Comparison of ENCODE assay signal across 11 mouse cellular contexts in the genomic region with DNA sequence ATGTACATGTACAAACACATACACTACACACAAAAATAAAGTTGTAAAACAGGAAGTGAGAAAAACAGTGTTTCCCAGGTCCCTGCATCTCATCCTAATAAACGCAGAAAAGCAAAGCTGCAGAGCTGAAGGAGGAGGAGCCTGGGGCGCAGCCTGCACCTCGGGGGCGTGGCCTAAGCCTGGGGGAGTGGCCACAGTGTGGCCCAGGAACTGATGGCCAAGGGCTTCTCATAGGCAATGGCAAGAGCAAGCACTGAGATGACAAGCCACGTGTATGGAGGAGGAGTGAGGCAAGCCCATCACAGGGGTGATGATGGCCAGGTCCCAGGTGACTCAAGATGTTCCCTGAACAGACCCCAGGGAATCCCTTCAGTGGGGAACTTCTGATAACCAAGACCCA. TPM values are rescaled to one million over a fixed set of nuclear protein-coding genes. Genes with fewer than 3 reads are reported as not detected.
DNase-seq lines count a peak whose midpoint lies in the region; ATAC-seq lines count a peak whose summit lies in the region.
"Had no signal": no experiment of that assay in that cellular context is flagged by ENCODE, and none has a peak within 500 bp of the region (broad histone marks: within the 10 kb centered on the region; RNA-seq: fewer than 3 reads in every experiment).

No protein-coding gene starts in this region.

- no peak overlapping the region for H3K9ac ChIP-seq in heart, embryonic 11.5 days (ENCODE audit: low read depth, low read length)
- H3K9ac ChIP-seq: embryonic facial prominence, embryonic 12.5 days; heart, embryonic 13.5 days had no signal

- no peaks in the 10 kb centered on the region for H3K4me1 ChIP-seq in heart, embryonic 11.5 days (ENCODE audit: control insufficient read depth, insufficient read depth, low read length)
- H3K4me1 ChIP-seq: embryonic facial prominence, embryonic 12.5 days; heart, embryonic 13.5 days; neural tube, embryonic 13.5 days had no signal

- H3K4me3 ChIP-seq in heart, embryonic 11.5 days (ENCODE audit: low read depth, low read length), result no peak overlapping the region
- H3K4me3 ChIP-seq: embryonic facial prominence, embryonic 12.5 days; heart, embryonic 13.5 days; neural tube, embryonic 13.5 days had no signal

- no peaks in the 10 kb centered on the region for H3K27me3 ChIP-seq in heart, embryonic 11.5 days (ENCODE audit: control insufficient read depth, insufficient read depth, low read length)

- no peaks in the 10 kb centered on the region for H3K36me3 ChIP-seq in heart, embryonic 11.5 days (ENCODE audit: control insufficient read depth, insufficient read depth, low read length)
- H3K36me3 ChIP-seq: embryonic facial prominence, embryonic 12.5 days; heart, embryonic 13.5 days; neural tube, embryonic 13.5 days had no signal

- ATAC-seq in heart, embryonic 11.5 days (replicated peaks; ENCODE audit: insufficient number of reproducible peaks, low FRiP score, low TSS enrichment), result no peak

- H3K27ac ChIP-seq in heart, embryonic 11.5 days (ENCODE audit: low read depth, low read length), result no peak overlapping the region
- H3K27ac ChIP-seq: embryonic facial prominence, embryonic 12.5 days; heart, embryonic 13.5 days; neural tube, embryonic 13.5 days had no signal

- peak; percentile 77 for DNase-seq in heart, adult 11 months
- peak; percentile 11 for DNase-seq in retina, embryonic 14.5 days (ENCODE audit: low spot score)
- DNase-seq in retina, postnatal 1 day, result no peak
- DNase-seq in c-Kit-positive CD71-positive TER-119-positive erythroid progenitor cells, embryonic 14.5 days (ENCODE audit: low spot score), result peak; percentile 18
- DNase-seq in naive thymus-derived CD4-positive, alpha-beta T cell, adult 2 months (ENCODE audit: low read depth), result peak; percentile 29
- DNase-seq in gastrocnemius, postnatal 25 days, result no peak
- DNase-seq in urinary bladder, postnatal 36 days (ENCODE audit: low spot score in 2 of 2), result no peak

- 21% methylated on average over 5 of the region's 5 CpGs for WGBS in heart, embryonic 11.5 days (ENCODE audit: insufficient replicate concordance)

- no peaks in the 10 kb centered on the region for H3K9me3 ChIP-seq in heart, embryonic 11.5 days (replicated peaks; ENCODE audit: control insufficient read depth, low read length)
- H3K9me3 ChIP-seq: embryonic facial prominence, embryonic 12.5 days; heart, embryonic 13.5 days; neural tube, embryonic 13.5 days had no signal

- no peak overlapping the region for H3K4me2 ChIP-seq in heart, embryonic 11.5 days
- H3K4me2 ChIP-seq: embryonic facial prominence, embryonic 12.5 days; heart, embryonic 13.5 days; neural tube, embryonic 13.5 days had no signal

RNA-seq across cellular contexts. Expression of a gene that starts 35.2 kb away (rescaled TPM):
- polyA plus RNA-seq in heart, embryonic 11.5 days (2014; fragmentation: Nextera tagmentation; extraction: Ambion mirVana), result 101 and 106 TPM in 2 replicates
- total RNA-seq in gastrocnemius, postnatal 25 days (2021), result under 1 TPM; 0.18 to 0.29 TPM

RNA-seq across cellular contexts. Expression of a gene that starts 55.5 kb away (rescaled TPM):
- 21.3 and 27.2 TPM in 2 replicates for polyA plus RNA-seq in heart, embryonic 11.5 days (2014; fragmentation: Nextera tagmentation; extraction: Ambion mirVana)
- 100 to 1,000 TPM; 180 to 193 TPM for total RNA-seq in gastrocnemius, postnatal 25 days (2021)

Comparison
In these comparisons a context has a peak if more than half of its experiments do, and no peak if none do; other contexts are left out.
1. DNase-seq: peak in heart, adult 11 months (single experiment), retina, embryonic 14.5 days (single experiment), c-Kit-positive CD71-positive TER-119-positive erythroid progenitor cells, embryonic 14.5 days (single experiment) and naive thymus-derived CD4-positive, alpha-beta T cell, adult 2 months (single experiment); none in retina, postnatal 1 day (single experiment), gastrocnemius, postnatal 25 days (single experiment) and urinary bladder, postnatal 36 days (0 of 2).